Mouse (Mus musculus) cerebellum, postnatal 25 days (tissue): ENCODE results near the gene D630036H23Rik.
"Not testable (repeated sequence)": the region's sequence is repeated elsewhere in the genome, so short reads cannot be mapped to it uniquely, and the experiment has no call there.

ENCODE experiments used
- DNase-seq, 2 experiments: peaks; one replicate each; pipeline ENCODE4 v3.0.0; 2021; ENCODE audit warnings: mixed read lengths in 2 of 2

D630036H23Rik gene

DNA sequence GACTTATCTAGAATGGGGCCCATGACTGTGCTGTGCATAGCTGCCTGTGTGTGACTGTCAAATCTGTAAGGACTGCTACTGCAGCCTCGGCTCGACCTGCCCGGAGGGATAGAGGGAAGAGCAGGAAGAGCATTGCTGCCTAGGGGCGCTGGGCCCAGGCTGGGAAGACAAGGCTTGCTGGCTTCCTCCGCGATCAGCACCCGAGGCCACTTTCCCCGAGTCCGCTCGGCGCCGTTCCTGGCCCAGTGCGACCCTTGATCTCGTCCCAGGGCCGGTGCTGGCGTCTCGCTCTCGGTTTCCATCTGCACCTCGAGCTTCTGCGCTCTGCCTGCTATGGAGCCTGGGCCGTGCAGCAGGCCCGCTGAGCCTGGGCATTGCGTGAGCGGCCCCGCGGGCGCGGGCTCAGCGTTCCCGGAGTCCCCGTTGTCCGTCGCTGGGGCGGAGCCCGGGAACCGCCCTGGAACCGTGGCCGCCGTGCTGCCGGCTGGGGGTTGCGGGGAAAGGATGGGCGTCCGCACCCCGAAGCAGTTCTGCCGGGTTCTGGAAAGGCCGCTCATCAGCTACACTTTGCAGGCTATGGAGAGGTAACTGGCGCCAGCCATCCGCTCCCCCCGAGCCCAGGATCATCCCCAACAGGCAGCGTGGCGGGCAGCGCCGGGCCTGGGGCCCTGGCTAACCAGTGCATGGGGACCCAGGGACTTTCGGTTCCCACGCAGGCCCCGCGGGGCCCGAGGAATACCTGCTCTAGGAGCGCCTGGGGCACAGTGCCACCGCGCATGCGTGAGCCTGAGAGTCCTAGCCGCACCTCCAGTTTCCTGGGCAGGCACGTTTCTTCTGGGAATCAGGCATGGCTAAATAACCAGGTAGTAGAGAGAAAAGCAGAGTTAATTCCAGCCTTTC lies at the start of gene D630036H23Rik, which contains the start of gene Ispd:
TSS of gene D630036H23Rik (minus strand) at position 741 of the 900 bp plus-strand sequence.
TSS of gene Ispd (plus strand) at position 10 of the 900 bp plus-strand sequence.
- peak; percentile 96 for DNase-seq

DNA sequence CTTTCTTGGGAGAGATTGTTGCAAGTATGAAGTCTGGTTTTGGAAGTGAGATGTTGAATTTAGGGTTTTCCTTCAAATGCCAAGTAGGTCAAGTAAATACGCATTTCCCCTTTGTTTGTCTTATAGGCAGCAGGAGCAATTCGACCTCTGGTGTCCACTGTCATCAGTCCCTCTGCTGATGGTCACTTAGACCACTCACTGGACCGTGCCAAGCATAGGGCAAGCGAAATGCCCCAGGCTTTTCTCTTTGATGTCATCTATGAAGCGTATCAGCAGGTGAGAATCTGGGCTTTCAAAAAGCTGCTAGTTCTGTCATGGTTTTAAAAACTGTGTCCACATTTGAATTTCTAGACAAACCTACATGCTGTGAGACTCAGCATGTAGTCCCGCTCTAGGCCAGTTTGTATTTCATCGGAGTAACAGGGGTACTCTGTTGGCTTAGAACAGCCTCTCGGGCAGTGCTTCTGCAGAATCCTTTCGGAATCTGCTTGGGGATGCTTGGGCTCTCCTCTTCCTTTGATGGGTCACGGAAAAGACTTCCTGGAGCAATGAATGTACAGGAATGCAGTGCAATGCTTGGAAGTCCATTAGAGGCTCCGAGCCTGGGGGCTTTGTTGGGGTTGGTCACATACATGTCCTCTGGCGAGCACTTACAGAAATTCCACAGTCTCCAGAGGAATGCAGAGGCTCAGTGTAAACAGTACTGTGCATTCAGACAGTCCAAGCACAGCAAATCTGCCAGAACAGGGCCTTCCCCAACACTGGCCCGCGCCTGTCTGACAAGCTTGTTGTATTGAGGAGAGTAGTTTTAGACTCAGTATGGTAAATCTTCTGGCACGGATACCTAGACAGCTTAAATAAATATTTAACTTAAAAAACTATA lies 44.4 kb upstream of the D630036H23Rik start:
- no peak for DNase-seq

DNA sequence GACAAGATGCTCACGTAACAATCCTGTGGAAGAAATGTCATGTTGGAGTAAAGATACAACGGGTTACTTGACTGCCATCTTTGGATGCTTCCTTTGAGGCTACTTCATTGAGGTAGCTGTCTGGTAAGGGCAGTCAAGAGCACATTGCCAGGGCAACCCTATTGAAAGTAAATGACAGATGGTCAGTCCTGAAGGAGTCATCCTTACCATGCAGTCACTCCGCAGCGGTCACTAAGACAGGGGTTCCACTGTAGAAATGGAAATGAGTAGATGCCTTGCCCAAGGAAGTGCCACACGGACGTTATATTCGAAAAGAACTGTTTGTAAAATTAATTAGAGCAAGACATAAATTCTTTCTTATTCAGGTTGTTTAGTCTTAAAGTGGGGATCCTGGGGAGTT lies 43.3 kb upstream of the D630036H23Rik start:
- DNase-seq, result no peak

DNA sequence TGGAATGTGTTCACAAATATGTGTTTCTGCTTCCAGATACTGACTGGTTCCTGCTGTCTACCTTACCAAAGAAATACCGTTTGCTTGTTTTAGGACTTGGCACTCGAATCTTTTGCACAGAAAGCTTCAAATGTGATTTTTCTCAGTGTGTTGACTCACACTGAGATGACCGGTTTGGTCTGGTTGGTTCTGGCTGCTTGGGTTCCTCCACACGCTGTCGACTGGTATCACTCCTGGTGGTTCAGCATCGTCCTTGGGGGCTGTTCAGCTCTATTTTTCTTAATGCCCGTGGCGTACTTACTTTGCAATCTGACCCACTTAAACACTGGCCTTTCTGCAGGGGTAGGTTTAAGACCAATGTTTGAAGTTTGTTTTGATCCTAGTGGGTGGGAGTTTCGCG lies 41.7 kb upstream of the D630036H23Rik start:
- DNase-seq, result peak in 1 of 2 experiments; percentile 14

DNA sequence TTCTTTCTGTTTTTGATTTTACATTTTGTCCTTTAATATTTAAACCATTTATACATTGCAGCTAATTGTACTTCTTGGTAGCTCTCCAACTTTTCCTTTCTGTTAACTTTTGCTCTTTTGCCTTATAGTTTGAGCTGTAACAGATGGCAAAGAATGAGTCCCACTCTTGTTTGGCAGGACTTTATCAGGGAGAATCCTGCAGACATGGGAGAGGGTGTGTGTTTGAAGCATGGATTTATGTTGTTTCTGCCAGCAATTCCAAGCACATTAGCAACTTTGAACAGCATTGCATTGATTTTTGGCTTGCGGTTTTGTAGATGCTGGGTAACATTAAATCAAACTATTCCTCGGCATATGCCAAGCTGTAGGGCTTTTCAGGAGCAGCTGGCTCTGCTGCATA lies 13.1 kb upstream of the D630036H23Rik start:
- no peak for DNase-seq

DNA sequence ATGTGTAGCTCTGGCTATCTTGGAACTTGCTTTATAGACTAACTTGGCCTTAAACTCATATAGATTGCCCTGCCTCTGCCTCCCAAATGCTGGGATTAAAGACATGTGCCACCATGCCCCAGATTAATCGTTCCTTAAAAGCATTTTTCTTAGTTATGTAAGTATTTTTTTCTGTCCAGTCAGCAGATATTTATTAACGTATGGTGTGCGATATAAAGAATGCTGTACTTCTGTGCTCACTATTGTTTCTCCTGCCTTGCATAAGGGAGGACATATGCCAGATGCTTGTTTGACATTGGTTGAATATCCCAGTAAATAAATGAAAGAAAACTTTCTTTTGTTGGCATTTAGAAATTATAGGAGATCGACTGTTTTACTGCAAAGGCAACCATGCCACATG lies 5.0 kb upstream of the D630036H23Rik start:
- no peak for DNase-seq

DNA sequence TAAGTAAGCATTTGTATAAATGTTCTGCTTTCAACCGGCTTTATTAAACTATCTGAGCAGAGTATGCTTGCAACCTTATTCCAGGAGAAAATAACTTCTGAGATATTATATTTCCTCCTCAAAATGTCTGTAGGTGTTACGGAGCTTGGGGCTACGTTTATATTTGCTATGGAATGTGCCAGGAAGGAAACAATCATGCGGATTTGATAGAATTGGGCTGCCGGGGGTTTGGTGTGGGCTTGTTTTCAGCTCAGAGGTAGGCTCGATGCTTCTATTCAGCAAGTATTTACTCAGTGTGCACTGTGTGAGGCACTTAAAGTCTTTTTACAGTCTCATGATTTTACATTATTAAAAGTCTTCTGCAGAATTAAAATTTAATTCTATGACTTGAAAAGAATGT lies 3.4 kb upstream of the D630036H23Rik start:
- DNase-seq, result no peak

DNA sequence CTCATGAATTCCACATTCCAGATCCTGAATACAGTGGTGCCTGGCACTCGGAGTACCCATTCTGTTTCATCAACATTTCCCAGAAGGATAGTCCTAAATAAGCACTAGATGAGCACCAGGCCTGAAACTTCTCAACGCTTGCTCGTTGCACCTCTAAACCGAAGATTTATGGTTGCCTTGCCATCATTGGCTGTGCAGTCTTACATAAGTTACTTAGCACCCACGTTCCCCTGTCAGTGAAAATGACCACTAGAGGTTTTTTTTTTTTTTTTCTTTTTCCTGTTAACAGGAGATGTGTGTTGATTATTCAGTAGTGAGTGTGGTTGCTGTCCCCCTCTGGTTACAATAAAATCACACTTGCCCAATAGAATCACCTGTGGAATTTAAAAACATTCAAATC lies 1.2 kb downstream of the D630036H23Rik start:
- DNase-seq, result peak; percentile 6 to 12

DNA sequence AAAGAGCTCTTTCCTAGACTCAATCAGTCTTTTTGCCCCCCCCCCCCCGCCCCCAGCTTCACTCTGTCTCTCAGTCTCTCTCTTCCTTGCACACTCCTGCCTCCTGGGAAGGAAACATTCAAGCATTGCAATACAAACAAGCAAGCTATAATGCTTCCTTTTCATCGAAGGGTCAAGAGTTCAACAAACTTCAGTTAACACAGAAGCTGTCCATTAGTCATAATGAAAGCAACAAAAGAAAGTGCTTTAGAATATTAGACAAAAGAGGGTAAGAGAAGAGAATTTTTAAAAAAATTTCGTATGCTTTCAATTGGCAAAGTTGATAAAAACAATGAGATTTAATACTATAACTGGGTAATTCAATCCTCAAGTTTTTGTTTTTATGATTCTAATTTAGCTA lies 1.7 kb downstream of the D630036H23Rik start:
- DNase-seq, result no peak

DNA sequence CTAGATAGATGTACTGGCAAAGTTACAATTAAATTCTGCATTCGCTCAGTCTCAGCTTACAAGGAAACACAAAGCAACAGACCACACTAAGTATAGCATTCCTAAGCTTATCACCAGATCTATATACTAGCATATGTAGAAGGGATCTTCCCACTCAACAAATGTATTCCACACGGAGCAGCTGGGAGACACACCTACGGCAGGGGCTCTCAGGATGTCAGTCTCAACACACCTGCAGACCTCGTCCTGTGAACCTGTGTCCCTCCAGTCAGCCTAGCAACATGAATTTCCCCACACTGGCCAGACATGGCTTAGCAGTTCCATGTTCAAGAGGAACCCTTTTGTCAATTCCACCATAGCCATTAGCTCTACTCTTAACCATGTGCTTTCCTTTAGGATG lies 5.6 kb downstream of the D630036H23Rik start:
- DNase-seq, result not testable (repeated sequence)

DNA sequence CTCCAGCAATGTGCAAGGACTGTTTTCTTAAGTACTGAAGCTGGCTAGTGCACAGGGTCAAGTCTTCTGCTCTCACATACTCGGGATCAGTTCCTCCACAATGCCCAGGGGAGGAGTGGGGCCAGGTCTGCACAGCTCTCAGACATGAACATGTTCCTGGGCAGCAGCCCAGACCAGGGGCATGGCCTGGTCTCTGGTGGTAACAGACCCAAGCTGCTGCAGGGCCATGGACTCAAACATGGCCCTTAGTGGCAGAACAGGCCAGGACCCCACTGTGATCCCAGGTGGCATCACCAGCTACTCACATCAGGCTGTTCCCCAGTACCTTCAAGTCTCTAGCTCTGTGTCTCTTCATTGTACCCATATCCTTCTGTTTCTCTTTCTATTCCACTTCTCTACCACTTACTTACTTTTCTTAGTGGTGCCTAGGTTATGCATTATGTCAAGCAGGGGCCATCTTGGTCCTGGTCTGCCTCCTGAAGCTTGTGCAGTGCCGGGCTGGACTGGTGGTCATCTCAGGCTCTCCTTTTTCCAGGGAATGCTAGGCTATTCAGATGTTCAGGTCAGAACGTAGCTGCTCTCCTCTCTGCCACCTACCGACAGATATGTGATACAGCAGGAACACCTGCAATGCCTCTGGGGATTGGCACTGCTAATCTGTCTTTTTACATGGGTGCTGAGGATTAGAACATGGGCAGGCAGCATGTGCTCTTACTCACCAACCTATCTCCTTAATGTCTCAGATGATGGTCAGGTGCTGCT lies 8.6 kb downstream of the D630036H23Rik start:
- no peak for DNase-seq

DNA sequence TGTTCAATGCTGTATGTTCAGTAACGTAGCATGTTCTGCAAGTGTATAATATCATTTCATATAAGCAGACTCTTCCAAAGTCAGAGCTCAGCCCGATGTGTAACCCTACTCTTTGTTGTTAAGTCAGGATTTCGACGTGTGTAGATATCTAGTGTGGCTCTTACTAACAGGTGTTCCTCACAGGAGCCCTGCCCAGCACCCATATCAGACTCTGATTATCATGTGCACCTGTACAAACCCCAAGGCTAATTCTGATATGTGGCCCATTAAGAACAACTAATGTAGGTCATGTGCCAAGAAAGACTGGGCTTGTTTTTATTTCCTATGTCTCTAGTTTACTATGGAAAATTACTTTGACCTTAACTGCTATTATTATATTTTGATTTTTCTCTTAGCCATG lies 18.0 kb downstream of the D630036H23Rik start:
- no peak for DNase-seq

DNA sequence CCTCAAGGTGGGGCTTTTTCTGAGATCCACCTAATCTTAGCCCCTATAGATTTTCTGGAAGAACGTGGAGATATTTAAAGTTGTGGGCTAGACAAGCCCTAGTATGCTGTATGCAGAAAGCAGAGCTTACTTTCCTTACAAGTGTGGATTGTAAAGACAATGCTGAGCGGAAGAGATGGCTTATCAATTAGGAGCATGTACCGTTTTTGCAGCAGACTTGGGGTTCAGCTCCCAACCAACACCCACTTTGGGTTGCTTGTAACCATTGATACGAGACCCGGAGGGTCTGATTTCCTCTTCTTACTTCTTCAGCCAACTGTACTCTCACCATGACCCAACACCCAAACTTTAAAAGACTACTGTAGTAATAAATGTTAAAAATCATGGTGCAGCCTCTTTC lies 21.3 kb downstream of the D630036H23Rik start:
- DNase-seq, result no peak

DNA sequence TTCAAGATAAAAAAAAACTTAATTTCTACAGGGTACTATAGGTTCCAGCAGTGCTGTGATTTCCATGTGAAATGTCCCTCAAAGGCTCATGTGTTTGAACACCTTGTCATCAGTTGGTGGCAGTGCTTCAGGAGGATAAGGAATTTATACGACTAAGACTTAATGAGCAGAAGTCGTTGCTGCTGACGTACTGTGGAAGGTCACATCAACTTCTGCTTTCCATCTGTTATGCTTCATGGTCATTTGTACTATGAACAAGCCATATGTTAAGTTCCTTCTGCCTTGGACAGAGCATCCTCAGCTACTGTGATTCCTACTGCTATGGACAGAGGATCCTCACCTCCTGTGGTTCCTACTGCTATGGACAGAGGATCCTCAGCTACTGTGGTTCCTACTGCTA lies 21.9 kb downstream of the D630036H23Rik start:
- DNase-seq, result no peak

DNA sequence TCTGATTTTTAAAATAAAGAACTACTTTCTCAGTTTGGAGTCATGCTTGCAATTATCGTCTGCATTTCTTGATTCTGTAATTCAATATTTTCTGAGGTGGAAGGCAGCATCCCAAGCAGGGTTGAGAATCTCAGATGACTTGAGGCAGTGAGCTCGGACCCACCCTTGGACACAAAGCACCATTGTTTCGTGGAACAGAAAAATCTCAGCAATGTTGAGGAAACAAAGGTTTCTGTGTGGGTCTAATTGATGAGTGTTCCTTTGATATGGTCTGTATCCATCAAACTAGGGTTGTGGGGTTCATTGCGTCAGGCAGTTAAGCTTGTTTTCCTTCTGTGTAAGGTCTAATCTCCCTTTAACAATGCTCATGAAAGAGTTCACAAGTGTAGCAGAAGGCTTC lies 37.9 kb downstream of the D630036H23Rik start:
- DNase-seq, result no peak

DNA sequence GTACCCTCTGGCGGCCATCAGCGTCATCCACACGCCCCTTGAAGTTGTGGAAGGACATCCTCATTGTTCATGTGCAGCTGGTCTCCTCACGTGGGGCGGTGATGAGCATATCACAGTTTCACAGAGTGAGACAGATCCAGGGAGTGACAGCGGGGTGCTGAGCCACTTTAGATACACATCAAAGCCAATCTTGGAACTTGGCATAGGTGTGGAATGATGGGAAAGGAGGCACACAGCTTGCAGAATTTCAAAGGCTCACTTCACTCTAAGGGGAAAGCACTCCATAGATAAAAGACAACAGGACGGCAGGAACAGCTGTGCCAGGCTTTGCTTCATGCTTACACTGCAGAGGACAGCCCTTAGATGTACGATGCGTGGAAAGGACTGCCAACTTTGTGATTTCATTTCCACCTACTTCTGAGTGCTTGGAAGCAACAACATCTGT lies 48.1 kb downstream of the D630036H23Rik start:
- DNase-seq, result no peak

DNA sequence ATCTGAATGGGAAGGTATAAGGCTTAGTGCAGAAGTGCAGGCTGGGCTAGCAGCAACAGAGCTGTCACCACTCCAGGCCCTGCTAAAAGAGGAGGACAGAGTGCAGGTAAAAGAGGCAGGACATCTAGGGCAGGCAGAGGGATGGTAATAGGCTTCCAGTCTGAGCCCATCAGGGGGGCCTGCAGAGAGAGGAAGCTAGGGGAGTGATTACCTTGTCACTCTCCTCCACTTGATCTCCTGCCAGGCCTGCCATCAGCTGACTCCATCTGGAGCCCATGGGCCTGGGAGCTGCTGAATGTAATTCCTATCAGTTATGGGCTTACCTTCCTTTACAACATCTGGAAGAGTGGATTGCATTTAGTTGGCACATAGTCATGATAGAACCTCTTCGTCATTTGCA lies 49.3 kb downstream of the D630036H23Rik start:
- peak in 1 of 2 experiments; percentile 18 for DNase-seq
